Mouse (Mus musculus) erythroblast, embryonic 14.5 days (primary cell): ENCODE results near the gene Rwdd3.

Experiments
- GATA1 ChIP-seq: IDR thresholded peaks from 2 replicates; pipeline ENCODE4 v1.6.1; 2012; ENCODE audit warnings: low read length, inconsistent platforms, mixed read lengths
- TAL1 ChIP-seq: IDR thresholded peaks from 3 replicates; pipeline ENCODE4 v1.6.1; 2012; ENCODE audit warnings: low read length, inconsistent platforms, mixed read lengths

DNA sequence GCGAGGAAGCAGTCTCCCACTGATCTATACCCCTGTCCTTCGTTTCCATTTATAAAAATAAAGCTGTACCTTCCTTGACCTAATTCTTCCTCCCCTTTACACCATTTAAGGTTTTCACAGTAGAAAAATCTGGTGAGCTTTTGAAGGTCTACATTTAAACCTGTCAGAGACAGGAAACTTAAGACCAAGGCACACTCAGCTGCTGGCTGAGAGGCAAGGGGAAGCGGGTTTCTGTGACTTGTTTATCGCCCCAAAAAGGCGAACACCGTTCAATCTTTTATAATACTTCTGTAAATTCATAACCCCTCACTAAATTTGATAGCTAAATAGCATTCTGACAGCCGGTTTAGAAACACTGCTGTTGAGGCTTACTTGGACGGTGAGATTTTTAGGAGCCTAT is 60.4 kb downstream of the Rwdd3 start:
- TF ChIP-seq GATA1: no peak
- TF ChIP-seq TAL1: no peak
